Mouse (Mus musculus): ENCODE measurements around the gene Cd37. TPM values are rescaled to one million over a fixed set of nuclear protein-coding genes. Genes with fewer than 3 reads are reported as not detected.
A peak's percentile ranks its signal among the peaks of the same experiment; 100 is the strongest.

The Cd37 gene
- 82.1 and 84.1 TPM in 2 replicates for polyA plus RNA-seq (2012; rRNA removed)

- Histone ChIP-seq H3K4me3 (replicated peaks; ENCODE audit: extremely low read depth, low read depth, low read length) (peak within 1 kb of the TSS; percentile 59), H3K4me1 (ENCODE audit: control insufficient read depth, insufficient read depth, low read length) (peaks cover 8% of the 10 kb centered on the region; the same call in 1 of the 2 replicates)
- DNase-seq = peak; percentile 25
- WGBS = 33% methylated on average over 20 of the region's 20 CpGs
- TF ChIP-seq CTCF (IDR thresholded peaks at IDR 0.05; ENCODE audit: insufficient read depth, low read length) (no peak), POLR2A (IDR thresholded peaks at IDR 0.05; ENCODE audit: borderline replicate concordance, extremely low read depth, low read depth, low read length) (0 out of 2 replicates have a peak, but pooled peaks have one; percentile 24)
Observed at GRCm38 (mm10) chr7:45238723-45239496, at the start of gene Cd37. Gene Cd37, minus strand, starts transcription at chr7:45239115.

- no peaks in the 10 kb centered on the region for H3K4me1 ChIP-seq (ENCODE audit: control insufficient read depth, insufficient read depth, low read length)
- TF ChIP-seq CTCF (IDR thresholded peaks at IDR 0.05; ENCODE audit: insufficient read depth, low read length) = no peak
- no peak for TF ChIP-seq POLR2A (IDR thresholded peaks at IDR 0.05; ENCODE audit: borderline replicate concordance, extremely low read depth, low read depth, low read length)
- WGBS = 76% methylated on average over 13 of the region's 13 CpGs
- DNase-seq = no peak
- H3K4me3 ChIP-seq (replicated peaks; ENCODE audit: extremely low read depth, low read depth, low read length) = no peak overlapping the region
Observed at GRCm38 (mm10) chr7:45286486-45286885, 47.6 kb upstream of the Cd37 start.

GRCm38 (mm10) chr7:45277136-45277760 is 38.3 kb upstream of the Cd37 start, which contains the start of gene Slc6a21:
Gene Slc6a21, plus strand, starts transcription at chr7:45277513.
- DNase-seq = peak; percentile 87
- WGBS = 6% methylated on average over 44 of the region's 44 CpGs
- Histone ChIP-seq H3K4me3 (replicated peaks; ENCODE audit: extremely low read depth, low read depth, low read length) (peak within 1 kb of the TSS; percentile 73), H3K4me1 (ENCODE audit: control insufficient read depth, insufficient read depth, low read length) (no peaks in the 10 kb centered on the region)
- TF ChIP-seq CTCF (IDR thresholded peaks at IDR 0.05; ENCODE audit: insufficient read depth, low read length) (peak; percentile 53), POLR2A (IDR thresholded peaks at IDR 0.05; ENCODE audit: borderline replicate concordance, extremely low read depth, low read depth, low read length) (no peak)

GRCm38 (mm10) chr7:45273672-45274071 is 34.8 kb upstream of the Cd37 start:
- Histone ChIP-seq H3K4me3 (replicated peaks; ENCODE audit: extremely low read depth, low read depth, low read length) (no peak overlapping the region), H3K4me1 (ENCODE audit: control insufficient read depth, insufficient read depth, low read length) (no peaks in the 10 kb centered on the region)
- WGBS = 84% methylated on average over 8 of the region's 8 CpGs
- DNase-seq = no peak
- TF ChIP-seq CTCF (IDR thresholded peaks at IDR 0.05; ENCODE audit: insufficient read depth, low read length) = no peak
- TF ChIP-seq POLR2A (IDR thresholded peaks at IDR 0.05; ENCODE audit: borderline replicate concordance, extremely low read depth, low read depth, low read length) = no peak

- TF ChIP-seq POLR2A (IDR thresholded peaks at IDR 0.05; ENCODE audit: borderline replicate concordance, extremely low read depth, low read depth, low read length) (no peak), CTCF (IDR thresholded peaks at IDR 0.05; ENCODE audit: insufficient read depth, low read length) (no peak)
- H3K4me1 ChIP-seq (ENCODE audit: control insufficient read depth, insufficient read depth, low read length) = no peaks in the 10 kb centered on the region
- DNase-seq = no peak
- H3K4me3 ChIP-seq (replicated peaks; ENCODE audit: extremely low read depth, low read depth, low read length) = no peak overlapping the region
- WGBS = 69% methylated on average over 10 of the region's 10 CpGs
Observed at GRCm38 (mm10) chr7:45272786-45273412, 34.0 kb upstream of the Cd37 start.

- Histone ChIP-seq H3K4me3 (replicated peaks; ENCODE audit: extremely low read depth, low read depth, low read length) (no peak overlapping the region), H3K4me1 (ENCODE audit: control insufficient read depth, insufficient read depth, low read length) (no peaks in the 10 kb centered on the region)
- DNase-seq = no peak
- WGBS = 70% methylated on average over 1 of the region's 1 CpGs
- no peak for TF ChIP-seq CTCF (IDR thresholded peaks at IDR 0.05; ENCODE audit: insufficient read depth, low read length)
- no peak for TF ChIP-seq POLR2A (IDR thresholded peaks at IDR 0.05; ENCODE audit: borderline replicate concordance, extremely low read depth, low read depth, low read length)
Observed at GRCm38 (mm10) chr7:45265518-45265917, 26.6 kb upstream of the Cd37 start.

GRCm38 (mm10) chr7:45264348-45264747 is 25.4 kb upstream of the Cd37 start:
- no peak for DNase-seq
- TF ChIP-seq CTCF (IDR thresholded peaks at IDR 0.05; ENCODE audit: insufficient read depth, low read length) (no peak), POLR2A (IDR thresholded peaks at IDR 0.05; ENCODE audit: borderline replicate concordance, extremely low read depth, low read depth, low read length) (no peak)
- Histone ChIP-seq H3K4me3 (replicated peaks; ENCODE audit: extremely low read depth, low read depth, low read length) (no peak overlapping the region), H3K4me1 (ENCODE audit: control insufficient read depth, insufficient read depth, low read length) (no peaks in the 10 kb centered on the region)
- WGBS = 68% methylated on average over 3 of the region's 3 CpGs

- Histone ChIP-seq H3K4me1 (ENCODE audit: control insufficient read depth, insufficient read depth, low read length) (no peaks in the 10 kb centered on the region), H3K4me3 (replicated peaks; ENCODE audit: extremely low read depth, low read depth, low read length) (no peak overlapping the region)
- TF ChIP-seq CTCF (IDR thresholded peaks at IDR 0.05; ENCODE audit: insufficient read depth, low read length) (no peak), POLR2A (IDR thresholded peaks at IDR 0.05; ENCODE audit: borderline replicate concordance, extremely low read depth, low read depth, low read length) (no peak)
- WGBS = 69% methylated on average over 7 of the region's 7 CpGs
- no peak for DNase-seq
Observed at GRCm38 (mm10) chr7:45263006-45263607, 24.2 kb upstream of the Cd37 start.

- 36% methylated on average over 7 of the region's 7 CpGs for WGBS
- TF ChIP-seq POLR2A (IDR thresholded peaks at IDR 0.05; ENCODE audit: borderline replicate concordance, extremely low read depth, low read depth, low read length) = no peak
- no peak for TF ChIP-seq CTCF (IDR thresholded peaks at IDR 0.05; ENCODE audit: insufficient read depth, low read length)
- DNase-seq = no peak
- no peak overlapping the region for H3K4me3 ChIP-seq (replicated peaks; ENCODE audit: extremely low read depth, low read depth, low read length)
- H3K4me1 ChIP-seq (ENCODE audit: control insufficient read depth, insufficient read depth, low read length) = no peaks in the 10 kb centered on the region
Observed at GRCm38 (mm10) chr7:45262266-45262665, 23.4 kb upstream of the Cd37 start.
